Mouse (Mus musculus) lung, embryonic 16.5 days (tissue): ENCODE results near the gene Traf2. TPM values are rescaled to one million over a fixed set of nuclear protein-coding genes. Genes with fewer than 3 reads are reported as not detected.

Experiments
- ATAC-seq: fragments of 200-750 bp; cut with Nextera tagmentation; 2 replicates; pipeline ENCODE4 v1.8.0; 2017; ENCODE audit warnings: low read depth, mild to moderate bottlenecking, moderate library complexity
- H3K27ac ChIP-seq: fragments of 300-500 bp; sonication (generic); 2 replicates; pipeline ENCODE4 v1.5.1; 2014; ENCODE audit warnings: mild to moderate bottlenecking, control low read depth, low read length
- H3K27me3 ChIP-seq: fragments of 300-500 bp; sonication (generic); 2 replicates; pipeline ENCODE4 v1.6.1; 2014; ENCODE audit warnings: low read depth, low read length, mixed read lengths; ENCODE audit not compliant: control insufficient read depth, insufficient read depth
- H3K36me3 ChIP-seq: fragments of 300-500 bp; sonication (generic); 2 replicates; pipeline ENCODE4 v1.6.1; 2014; ENCODE audit warnings: low read length; ENCODE audit not compliant: control insufficient read depth, insufficient read depth
- H3K4me1 ChIP-seq: fragments of 300-500 bp; sonication (generic); replicated peaks from 2 replicates; pipeline ENCODE4 v1.6.1; 2014; ENCODE audit warnings: low read length, mixed read lengths; ENCODE audit not compliant: control insufficient read depth, insufficient read depth
- H3K4me2 ChIP-seq: fragments of 300-500 bp; sonication (generic); 2 replicates; pipeline ENCODE4 v1.6.1; 2014; ENCODE audit warnings: low read depth, low read length, control low read depth
- H3K4me3 ChIP-seq: fragments of 300-500 bp; sonication (generic); 2 replicates; pipeline ENCODE4 v1.5.1; 2014; ENCODE audit warnings: mild to moderate bottlenecking, low read length, control low read depth
- H3K9ac ChIP-seq: fragments of 300-500 bp; sonication (generic); 2 replicates; pipeline ENCODE4 v1.6.1; 2014; ENCODE audit warnings: low read length, control low read depth
- H3K9me3 ChIP-seq: fragments of 300-500 bp; sonication (generic); 2 replicates; pipeline ENCODE4 v1.6.1; 2016; ENCODE audit warnings: low read length; ENCODE audit not compliant: control insufficient read depth
- WGBS: fragments of 180-500 bp; shearing (Covaris S2); extraction: QIAGEN DNeasy Blood & Tissue Kit; methylation state at CpG from one replicate; pipeline ENCODE4 v1.1.7; 2014; 5-methylcytosine and 5-hydroxymethylcytosine counted together
- polyA plus RNA-seq: library from polyadenylated mRNA; unstranded; fragments of >200 nt; fragmentation: Nextera tagmentation; extraction: Ambion mirVana; gene quantifications from 2 replicates; pipeline ENCODE4 v1.2.1, GENCODE M21; 2015

The Traf2 gene
- 38.2 and 39.1 TPM in 2 replicates for polyA plus RNA-seq

DNA sequence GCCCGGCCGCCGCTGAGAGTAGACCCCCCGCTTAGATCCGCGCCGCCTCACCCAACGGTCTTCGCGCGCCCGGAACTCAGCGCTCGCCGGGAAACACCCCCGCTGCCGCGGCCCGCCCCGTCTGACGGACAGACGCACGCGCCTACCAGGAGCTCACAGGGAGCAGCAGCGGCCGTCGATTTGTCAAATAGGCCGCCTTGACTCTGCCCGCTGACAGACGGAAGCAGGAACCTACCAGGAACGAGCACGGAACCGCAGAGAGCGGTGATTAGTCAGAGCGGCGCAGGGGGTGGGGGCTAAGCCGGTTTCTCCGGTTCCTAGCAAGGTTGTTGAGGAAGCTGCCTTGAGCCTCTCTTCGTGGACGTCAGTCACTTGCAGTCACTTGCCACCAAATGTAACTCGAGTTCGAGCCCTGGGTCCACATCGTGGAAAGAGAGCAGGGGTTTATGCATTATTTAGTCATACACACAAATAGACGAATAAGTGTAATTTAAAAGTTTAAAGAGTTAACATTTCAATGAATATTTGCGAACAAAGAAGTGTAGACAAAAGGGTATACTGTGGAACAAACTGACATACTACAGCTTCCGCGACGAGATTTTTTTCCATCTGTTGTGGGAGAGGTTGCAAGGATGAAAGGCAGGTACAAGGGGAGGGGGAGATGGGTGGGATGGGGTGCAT lies at the start of gene Traf2:
TSS of gene Traf2 (minus strand) at position 130 of the 681 bp plus-strand sequence.
- ATAC-seq = peak; percentile 100

DNA sequence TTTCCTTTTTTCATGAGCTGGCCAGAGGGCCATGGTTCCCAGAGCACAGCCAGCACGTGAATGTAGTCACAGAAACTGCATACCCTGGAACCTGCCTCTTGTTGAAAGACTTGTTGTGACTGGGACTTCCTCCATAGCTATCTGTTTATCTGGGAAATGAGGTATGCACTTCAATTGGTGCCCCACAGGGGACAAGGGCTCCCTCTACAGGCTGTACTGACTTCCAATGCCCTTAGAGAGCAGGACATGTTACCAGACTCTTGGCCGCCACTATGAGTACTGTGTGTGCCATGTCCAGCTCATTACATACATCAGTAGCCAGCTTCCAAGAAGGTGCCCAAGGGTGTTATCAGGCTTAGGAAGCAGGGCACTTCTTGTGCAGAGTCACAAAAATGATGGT lies 45.1 kb upstream of the Traf2 start:
- H3K36me3 ChIP-seq = peaks cover 53% of the 10 kb centered on the region
- WGBS = 82% methylated on average over 2 of the region's 2 CpGs
- H3K4me3 ChIP-seq = no peak overlapping the region
- H3K27ac ChIP-seq = no peak overlapping the region
- H3K4me1 ChIP-seq = no peaks in the 10 kb centered on the region
- no peak for ATAC-seq
- H3K4me2 ChIP-seq = no peak overlapping the region
- H3K9me3 ChIP-seq = no peaks in the 10 kb centered on the region
- no peaks in the 10 kb centered on the region for H3K27me3 ChIP-seq
- no peak overlapping the region for H3K9ac ChIP-seq

More for the DNA sequence above, at the start of gene Traf2:
- no peaks in the 10 kb centered on the region for H3K27me3 ChIP-seq
- peak within 1 kb of the TSS; percentile 86 for H3K9ac ChIP-seq
- WGBS = 3% methylated on average over 44 of the region's 48 CpGs
- H3K9me3 ChIP-seq = no peaks in the 10 kb centered on the region
- peak within 1 kb of the TSS; percentile 85 for H3K4me2 ChIP-seq
- peak within 1 kb of the TSS; percentile 76 for H3K4me3 ChIP-seq
- H3K27ac ChIP-seq = peak within 1 kb of the TSS; percentile 69
- peaks cover 11% of the 10 kb centered on the region for H3K4me1 ChIP-seq
- H3K36me3 ChIP-seq = no peaks in the 10 kb centered on the region

DNA sequence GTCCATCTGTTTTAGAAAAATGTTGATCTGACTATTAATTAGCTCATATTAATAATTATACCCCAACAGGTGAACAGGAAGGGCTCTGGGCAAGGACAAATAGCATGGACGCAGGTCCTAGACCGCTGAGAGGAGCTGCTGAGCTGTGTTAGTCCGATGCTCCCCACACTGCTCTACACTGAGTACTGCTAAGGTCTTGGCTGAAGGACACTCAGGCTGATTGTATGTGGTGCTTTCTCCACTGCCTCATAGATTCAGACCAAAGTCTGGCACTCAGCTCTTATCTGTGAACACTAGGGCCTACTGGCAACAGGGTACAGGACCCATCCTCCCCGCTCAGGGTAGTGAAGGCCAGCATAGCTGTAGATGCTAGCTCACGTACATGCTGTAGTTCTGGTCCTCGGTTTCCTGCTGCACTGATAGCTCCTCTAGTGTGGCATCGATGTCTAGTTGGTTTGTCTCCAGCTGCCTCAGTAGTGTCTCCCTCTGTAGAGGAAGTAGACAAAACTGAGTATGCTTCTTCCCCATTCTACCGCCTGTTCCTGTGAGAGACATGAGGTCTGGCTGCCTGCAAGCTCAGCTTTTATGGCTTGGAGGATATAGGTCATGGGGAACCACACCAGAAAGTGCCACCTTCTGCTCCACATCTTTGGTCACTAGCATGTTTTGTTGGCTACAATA lies 41.6 kb upstream of the Traf2 start:
- ATAC-seq = no peak
- Histone ChIP-seq H3K27me3 (no peaks in the 10 kb centered on the region), H3K4me1 (no peaks in the 10 kb centered on the region), H3K4me3 (no peak overlapping the region), H3K9me3 (no peaks in the 10 kb centered on the region), H3K27ac (no peak overlapping the region), H3K4me2 (no peak overlapping the region), H3K9ac (no peak overlapping the region), H3K36me3 (peaks cover 45% of the 10 kb centered on the region)
- 88% methylated on average over 8 of the region's 8 CpGs for WGBS

DNA sequence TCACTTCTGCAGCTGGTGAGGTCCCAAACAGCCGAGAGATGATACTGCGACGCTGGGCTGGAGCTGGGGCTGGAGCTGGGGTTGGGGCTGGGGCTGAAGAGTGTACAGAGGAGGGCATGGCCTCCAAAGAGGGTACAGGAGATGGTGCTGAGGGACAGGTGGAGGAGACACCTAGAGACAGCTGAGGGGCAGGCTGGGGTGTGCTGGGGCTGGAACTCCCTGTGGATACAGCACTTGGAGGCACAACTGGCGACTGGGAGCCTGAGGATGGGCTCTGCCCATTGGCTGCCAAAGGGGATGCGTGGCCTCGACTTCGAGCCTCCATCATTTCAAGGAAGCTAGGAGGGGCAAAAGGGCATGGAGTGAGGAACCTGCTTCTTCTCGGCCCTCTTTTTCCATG lies 40.5 kb upstream of the Traf2 start:
- H3K9me3 ChIP-seq = no peaks in the 10 kb centered on the region
- H3K36me3 ChIP-seq = peaks cover 37% of the 10 kb centered on the region
- WGBS = 86% methylated on average over 8 of the region's 8 CpGs
- no peaks in the 10 kb centered on the region for H3K27me3 ChIP-seq
- H3K27ac ChIP-seq = no peak overlapping the region
- peaks cover 2% of the 10 kb centered on the region; the same call in 1 of the 2 replicates for H3K4me1 ChIP-seq
- no peak overlapping the region for H3K9ac ChIP-seq
- H3K4me3 ChIP-seq = no peak overlapping the region
- no peak overlapping the region for H3K4me2 ChIP-seq
- no peak for ATAC-seq

DNA sequence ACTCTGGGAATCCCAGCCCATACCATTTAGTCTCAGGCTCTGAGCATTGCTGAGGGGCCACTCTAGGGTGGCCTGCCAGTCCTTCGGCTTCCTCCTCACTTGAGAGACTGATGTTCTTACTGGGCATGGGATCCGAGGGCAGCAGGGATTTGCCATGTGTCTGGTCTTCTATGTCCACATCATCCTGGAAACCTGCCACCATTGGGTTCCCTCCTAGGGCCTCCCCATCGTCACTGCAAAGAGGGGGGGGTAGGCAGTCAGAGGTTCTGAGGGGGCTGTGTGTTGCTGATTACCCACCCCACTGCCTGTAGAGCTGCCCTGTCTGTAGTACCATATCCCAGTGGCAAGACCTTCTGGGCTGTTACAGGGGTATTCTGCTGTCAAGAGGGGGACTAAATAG lies 38.9 kb upstream of the Traf2 start:
- no peak overlapping the region for H3K9ac ChIP-seq
- peaks cover 23% of the 10 kb centered on the region for H3K36me3 ChIP-seq
- peaks cover 8% of the 10 kb centered on the region for H3K27me3 ChIP-seq
- WGBS = 69% methylated on average over 3 of the region's 3 CpGs
- H3K27ac ChIP-seq = no peak overlapping the region
- H3K4me1 ChIP-seq = peaks cover 10% of the 10 kb centered on the region
- no peak for ATAC-seq
- no peak overlapping the region for H3K4me2 ChIP-seq
- H3K9me3 ChIP-seq = no peaks in the 10 kb centered on the region
- no peak overlapping the region for H3K4me3 ChIP-seq

DNA sequence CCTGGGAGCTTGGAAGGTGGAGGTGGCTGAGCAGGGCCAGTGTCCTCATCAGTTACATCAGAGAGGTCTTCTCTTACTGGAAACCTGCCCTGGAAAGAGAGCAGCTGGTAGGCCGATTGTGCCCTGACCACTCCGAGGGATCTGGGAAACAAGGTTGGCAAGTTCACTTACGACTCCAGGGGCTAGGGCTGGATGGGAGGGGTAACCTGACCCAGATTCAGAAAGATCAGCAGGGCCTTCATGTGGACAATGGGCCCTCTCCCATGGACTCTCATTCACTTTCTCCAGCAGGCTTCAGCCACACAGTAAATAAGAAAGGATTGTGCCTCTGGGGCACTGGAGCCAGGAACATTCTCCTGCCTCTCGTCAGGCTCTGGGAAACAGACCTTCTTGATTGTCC lies 38.1 kb upstream of the Traf2 start:
- H3K9ac ChIP-seq = no peak overlapping the region
- peaks cover 15% of the 10 kb centered on the region for H3K27me3 ChIP-seq
- 85% methylated on average over 4 of the region's 4 CpGs for WGBS
- no peak overlapping the region for H3K4me3 ChIP-seq
- H3K4me2 ChIP-seq = no peak overlapping the region
- peaks cover 10% of the 10 kb centered on the region for H3K4me1 ChIP-seq
- H3K27ac ChIP-seq = no peak overlapping the region
- no peak for ATAC-seq
- H3K9me3 ChIP-seq = no peaks in the 10 kb centered on the region
- peaks cover 21% of the 10 kb centered on the region for H3K36me3 ChIP-seq

DNA sequence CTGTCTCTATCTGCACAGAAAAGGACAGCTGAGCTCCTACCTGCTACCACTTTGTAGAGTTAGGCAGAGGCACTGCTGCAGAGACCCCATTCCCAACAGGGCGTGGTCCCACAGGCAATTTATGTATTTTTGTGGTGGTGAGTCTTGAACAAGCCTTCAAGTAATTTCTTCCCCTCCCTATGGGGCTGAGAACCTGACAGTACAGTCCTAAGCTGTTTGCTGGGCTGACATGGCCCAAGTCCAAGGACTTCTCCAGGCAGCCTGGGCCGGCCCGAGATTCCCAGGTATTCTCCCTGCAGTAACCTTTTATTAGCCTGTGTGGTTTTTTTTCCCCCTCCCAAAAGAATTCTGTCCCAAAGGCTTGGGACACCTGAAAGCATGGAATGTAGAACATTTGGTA lies 37.4 kb upstream of the Traf2 start:
- peaks cover 10% of the 10 kb centered on the region for H3K4me1 ChIP-seq
- no peak overlapping the region for H3K4me2 ChIP-seq
- H3K36me3 ChIP-seq = peaks cover 21% of the 10 kb centered on the region
- H3K9me3 ChIP-seq = no peaks in the 10 kb centered on the region
- peaks cover 22% of the 10 kb centered on the region for H3K27me3 ChIP-seq
- no peak overlapping the region for H3K4me3 ChIP-seq
- WGBS = 85% methylated on average over 3 of the region's 3 CpGs
- no peak overlapping the region for H3K27ac ChIP-seq
- no peak for ATAC-seq
- H3K9ac ChIP-seq = no peak overlapping the region

DNA sequence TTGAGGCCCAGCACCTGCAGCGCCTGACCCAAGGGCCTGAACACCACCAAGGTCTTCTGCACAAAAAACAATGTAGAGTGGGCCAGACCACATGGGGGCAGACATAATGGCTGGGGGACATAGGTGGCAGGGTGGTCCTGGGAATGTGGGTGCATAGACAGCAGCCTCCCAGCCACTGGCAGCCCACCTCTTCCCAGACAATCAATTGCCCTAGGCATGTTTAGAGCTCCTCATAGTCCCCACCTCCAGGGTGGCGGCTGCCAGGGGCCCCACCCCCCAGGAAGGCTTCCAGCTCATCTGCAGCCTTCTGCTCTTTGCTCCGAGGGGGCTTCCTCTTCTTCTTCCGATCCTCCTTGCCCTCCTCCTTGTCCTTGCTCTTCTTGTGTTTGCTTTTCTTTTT lies 36.8 kb upstream of the Traf2 start:
- Histone ChIP-seq H3K27me3 (peaks cover 28% of the 10 kb centered on the region), H3K4me1 (peaks cover 14% of the 10 kb centered on the region), H3K4me3 (no peak overlapping the region), H3K27ac (no peak overlapping the region), H3K4me2 (no peak overlapping the region), H3K9ac (no peak overlapping the region), H3K36me3 (peaks cover 21% of the 10 kb centered on the region), H3K9me3 (no peaks in the 10 kb centered on the region)
- WGBS = 48% methylated on average over 4 of the region's 4 CpGs
- ATAC-seq = no peak

DNA sequence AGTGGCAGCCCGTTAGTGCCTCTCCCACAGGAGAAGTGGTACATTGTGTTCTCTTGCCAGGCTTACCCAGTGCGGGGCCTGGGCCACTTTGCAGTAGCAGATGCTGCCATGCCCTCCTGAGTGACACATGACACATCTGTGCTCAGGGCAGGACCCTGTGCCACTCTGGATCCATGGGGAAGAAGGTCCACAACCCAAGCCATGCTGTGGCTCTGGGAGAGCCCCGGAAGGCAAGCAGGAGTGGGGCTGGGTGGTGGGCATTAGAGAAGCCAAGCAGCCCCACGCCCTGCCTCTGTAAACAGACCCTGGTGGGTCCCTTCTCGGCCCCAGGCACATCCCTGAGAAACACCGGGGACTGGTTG lies 36.4 kb upstream of the Traf2 start:
- Histone ChIP-seq H3K27me3 (peaks cover 33% of the 10 kb centered on the region), H3K36me3 (peaks cover 16% of the 10 kb centered on the region), H3K9ac (no peak overlapping the region), H3K4me3 (no peak overlapping the region), H3K27ac (no peak overlapping the region), H3K9me3 (no peaks in the 10 kb centered on the region), H3K4me2 (no peak overlapping the region), H3K4me1 (peaks cover 18% of the 10 kb centered on the region)
- 67% methylated on average over 6 of the region's 6 CpGs for WGBS
- ATAC-seq = no peak
